Mouse (Mus musculus): Measurements from ENCODE around the gene Gm9747. TPM values are rescaled to one million over a fixed set of nuclear protein-coding genes. Genes with fewer than 3 reads are reported as not detected.

Gene Gm9747
- total and polyA plus RNA-seq, 2 experiments from 2014 or later = 15.6 TPM; not detected in 1

DNA sequence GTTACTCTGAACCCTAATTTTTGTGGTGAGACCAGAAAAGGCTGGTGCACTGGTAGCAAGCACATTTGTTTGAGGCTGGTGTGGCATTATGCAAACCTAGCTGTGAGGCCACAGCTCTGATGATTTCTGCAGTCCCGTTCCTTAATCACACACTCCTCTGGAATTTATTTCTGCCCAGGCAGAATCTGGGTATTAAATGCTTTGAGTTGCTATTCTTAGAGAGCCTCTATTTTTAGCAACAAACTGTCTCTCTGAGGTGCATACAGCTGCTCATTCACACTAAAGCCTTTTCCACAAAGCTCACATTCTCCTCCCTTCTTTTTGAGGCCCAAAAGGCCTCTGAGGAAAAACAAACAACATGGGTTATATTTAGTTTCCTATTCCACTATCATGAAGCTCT lies 33.0 kb upstream of the Gm9747 start:
- peak; percentile 88 for ATAC-seq (ENCODE audit: insufficient read depth, low read depth)
- peak; percentile 93 for DNase-seq (ENCODE audit: low spot score)
- WGBS = 4% methylated on average over 1 of the region's 1 CpGs
- Histone ChIP-seq H3K4me2 (ENCODE audit: low read depth, low read length) (no peak overlapping the region), H3K4me3 (ENCODE audit: low read depth, low read length) (no peak overlapping the region), H3K27me3 (ENCODE audit: control insufficient read depth, insufficient read depth, low read length) (no peaks in the 10 kb centered on the region), H3K9ac (replicated peaks; ENCODE audit: low read depth, low read length) (no peak overlapping the region), H3K27ac (ENCODE audit: low read depth) (peak overlapping the region; percentile 78), H3K4me1 (ENCODE audit: control insufficient read depth, insufficient read depth) (peaks cover 15% of the 10 kb centered on the region; the same call in 1 of the 2 replicates), H3K9me3 (replicated peaks; ENCODE audit: control insufficient read depth, low read length) (no peaks in the 10 kb centered on the region), H3K36me3 (replicated peaks; ENCODE audit: control insufficient read depth, insufficient read depth, low read length) (no peaks in the 10 kb centered on the region)
- TF ChIP-seq CTCF (IDR thresholded peaks at IDR 0.05; ENCODE audit: low read depth) (no peak), EP300 (IDR thresholded peaks at IDR 0.05; ENCODE audit: low read depth) (no peak)

- DNase-seq (ENCODE audit: low spot score) (peak; percentile 62), ATAC-seq (ENCODE audit: insufficient read depth, low read depth) (peak; percentile 57)
- H3K27ac ChIP-seq (ENCODE audit: low read depth) = peak overlapping the region; percentile 78
- TF ChIP-seq EP300 (IDR thresholded peaks at IDR 0.05; ENCODE audit: low read depth) (no peak), CTCF (IDR thresholded peaks at IDR 0.05; ENCODE audit: low read depth) (no peak)
- no peaks in the 10 kb centered on the region for H3K36me3 ChIP-seq (replicated peaks; ENCODE audit: control insufficient read depth, insufficient read depth, low read length)
- H3K4me3 ChIP-seq (ENCODE audit: low read depth, low read length) = no peak overlapping the region
- no peaks in the 10 kb centered on the region for H3K9me3 ChIP-seq (replicated peaks; ENCODE audit: control insufficient read depth, low read length)
- H3K4me1 ChIP-seq (ENCODE audit: control insufficient read depth, insufficient read depth) = peaks cover 15% of the 10 kb centered on the region; the same call in 1 of the 2 replicates
- H3K9ac ChIP-seq (replicated peaks; ENCODE audit: low read depth, low read length) = no peak overlapping the region
- H3K27me3 ChIP-seq (ENCODE audit: control insufficient read depth, insufficient read depth, low read length) = no peaks in the 10 kb centered on the region
- peak overlapping the region; percentile 35; the same call in 1 of the 2 replicates for H3K4me2 ChIP-seq (ENCODE audit: low read depth, low read length)
- WGBS = 14% methylated on average over 7 of the region's 7 CpGs
These were observed 32.3 kb upstream of the Gm9747 start for GRCm38 (mm10) chr1:82200636-82201035.

GRCm38 (mm10) chr1:82207511-82207910 lies 25.4 kb upstream of the Gm9747 start:
- Histone ChIP-seq H3K4me3 (ENCODE audit: low read depth, low read length) (no peak overlapping the region), H3K4me1 (ENCODE audit: control insufficient read depth, insufficient read depth) (peaks cover 16% of the 10 kb centered on the region; the same call in 1 of the 2 replicates), H3K9me3 (replicated peaks; ENCODE audit: control insufficient read depth, low read length) (no peaks in the 10 kb centered on the region), H3K4me2 (ENCODE audit: low read depth, low read length) (no peak overlapping the region), H3K27ac (ENCODE audit: low read depth) (no peak overlapping the region), H3K9ac (replicated peaks; ENCODE audit: low read depth, low read length) (no peak overlapping the region), H3K36me3 (replicated peaks; ENCODE audit: control insufficient read depth, insufficient read depth, low read length) (no peaks in the 10 kb centered on the region), H3K27me3 (ENCODE audit: control insufficient read depth, insufficient read depth, low read length) (no peaks in the 10 kb centered on the region)
- ATAC-seq (ENCODE audit: insufficient read depth, low read depth) (peak; percentile 64; the same call in 1 of the 2 replicates), DNase-seq (ENCODE audit: low spot score) (no peak)
- TF ChIP-seq EP300 (IDR thresholded peaks at IDR 0.05; ENCODE audit: low read depth) (no peak), CTCF (IDR thresholded peaks at IDR 0.05; ENCODE audit: low read depth) (no peak)
- 31% methylated on average over 5 of the region's 5 CpGs for WGBS

GRCm38 (mm10) chr1:82220673-82221396 lies 12.1 kb upstream of the Gm9747 start:
- ATAC-seq (ENCODE audit: insufficient read depth, low read depth) = 0 out of 2 replicates have a peak, but pooled peaks have one; percentile 17
- WGBS = 33% methylated on average over 12 of the region's 12 CpGs
- H3K9ac ChIP-seq (replicated peaks; ENCODE audit: low read depth, low read length) = no peak overlapping the region

DNA sequence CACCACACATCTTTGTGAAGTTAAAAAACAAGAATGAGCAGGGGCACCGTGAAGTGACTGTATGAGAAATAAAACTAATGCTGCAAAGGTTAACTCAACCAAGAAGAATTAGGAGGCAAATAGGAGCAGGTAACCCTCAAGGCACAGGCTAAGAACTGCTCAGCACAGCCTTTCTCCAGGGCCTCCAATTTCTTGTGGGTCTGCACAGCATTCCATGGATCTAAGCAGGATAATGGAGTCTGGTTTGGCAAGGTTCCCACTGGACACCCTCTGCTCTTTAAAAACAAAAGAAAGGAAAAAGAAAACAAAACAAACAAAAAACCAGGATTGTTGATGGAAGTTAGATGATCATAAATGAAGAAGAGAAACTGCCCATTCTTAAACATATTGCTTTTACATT lies 11.4 kb upstream of the Gm9747 start:
- TF ChIP-seq EP300 (IDR thresholded peaks at IDR 0.05; ENCODE audit: low read depth) (no peak), CTCF (IDR thresholded peaks at IDR 0.05; ENCODE audit: low read depth) (no peak)
- Histone ChIP-seq H3K36me3 (replicated peaks; ENCODE audit: control insufficient read depth, insufficient read depth, low read length) (no peaks in the 10 kb centered on the region), H3K4me1 (ENCODE audit: control insufficient read depth, insufficient read depth) (0 out of 2 replicates have a peak, but pooled peaks cover 3% of the 10 kb centered on the region), H3K27ac (ENCODE audit: low read depth) (no peak overlapping the region), H3K27me3 (ENCODE audit: control insufficient read depth, insufficient read depth, low read length) (no peaks in the 10 kb centered on the region), H3K9ac (replicated peaks; ENCODE audit: low read depth, low read length) (no peak overlapping the region), H3K9me3 (replicated peaks; ENCODE audit: control insufficient read depth, low read length) (no peaks in the 10 kb centered on the region), H3K4me3 (ENCODE audit: low read depth, low read length) (no peak overlapping the region), H3K4me2 (ENCODE audit: low read depth, low read length) (no peak overlapping the region)
- 37% methylated on average over 1 of the region's 1 CpGs for WGBS
- no peak for ATAC-seq (ENCODE audit: insufficient read depth, low read depth)
- no peak for DNase-seq (ENCODE audit: low spot score)

More at GRCm38 (mm10) chr1:82220673-82221396, 12.1 kb upstream of the Gm9747 start:
- Histone ChIP-seq H3K27me3 (ENCODE audit: control insufficient read depth, insufficient read depth, low read length) (no peaks in the 10 kb centered on the region), H3K27ac (ENCODE audit: low read depth) (no peak overlapping the region), H3K36me3 (replicated peaks; ENCODE audit: control insufficient read depth, insufficient read depth, low read length) (no peaks in the 10 kb centered on the region), H3K9me3 (replicated peaks; ENCODE audit: control insufficient read depth, low read length) (no peaks in the 10 kb centered on the region), H3K4me1 (ENCODE audit: control insufficient read depth, insufficient read depth) (0 out of 2 replicates have a peak, but pooled peaks cover 3% of the 10 kb centered on the region), H3K4me2 (ENCODE audit: low read depth, low read length) (peak overlapping the region; percentile 21; the same call in 1 of the 2 replicates), H3K4me3 (ENCODE audit: low read depth, low read length) (no peak overlapping the region)
- DNase-seq (ENCODE audit: low spot score) = no peak
- no peak for TF ChIP-seq CTCF (IDR thresholded peaks at IDR 0.05; ENCODE audit: low read depth)
- no peak for TF ChIP-seq EP300 (IDR thresholded peaks at IDR 0.05; ENCODE audit: low read depth)
